Mouse (Mus musculus): ENCODE measurements around the gene Chrng.

DNA sequence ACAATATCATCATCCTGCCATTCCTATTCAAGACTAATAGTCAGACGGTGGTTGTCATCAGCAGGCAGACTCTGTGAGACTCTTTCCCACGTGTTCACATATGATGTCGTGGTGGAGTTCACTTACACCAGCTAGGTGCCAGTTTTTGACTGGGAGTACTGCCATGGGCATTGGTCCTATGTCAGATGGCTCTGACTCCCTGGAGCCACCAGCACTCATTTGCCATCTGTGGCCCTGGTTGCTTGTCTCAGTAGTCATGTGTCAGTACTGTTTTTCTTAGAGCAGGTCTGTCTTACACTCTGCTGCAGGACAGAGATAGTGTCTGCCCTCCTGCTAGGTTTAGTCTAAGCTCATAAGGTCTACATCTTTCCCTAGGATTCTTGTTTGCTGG, 22.7 kb downstream of the Chrng start:
- TF ChIP-seq CTCF (IDR thresholded peaks at IDR 0.05; ENCODE audit: insufficient read depth, low read length), result no peak
- TF ChIP-seq POLR2A (IDR thresholded peaks at IDR 0.05; ENCODE audit: borderline replicate concordance, extremely low read depth, low read depth, low read length), result no peak

All from lung, adult 2 months (tissue).